In the genomic region with DNA sequence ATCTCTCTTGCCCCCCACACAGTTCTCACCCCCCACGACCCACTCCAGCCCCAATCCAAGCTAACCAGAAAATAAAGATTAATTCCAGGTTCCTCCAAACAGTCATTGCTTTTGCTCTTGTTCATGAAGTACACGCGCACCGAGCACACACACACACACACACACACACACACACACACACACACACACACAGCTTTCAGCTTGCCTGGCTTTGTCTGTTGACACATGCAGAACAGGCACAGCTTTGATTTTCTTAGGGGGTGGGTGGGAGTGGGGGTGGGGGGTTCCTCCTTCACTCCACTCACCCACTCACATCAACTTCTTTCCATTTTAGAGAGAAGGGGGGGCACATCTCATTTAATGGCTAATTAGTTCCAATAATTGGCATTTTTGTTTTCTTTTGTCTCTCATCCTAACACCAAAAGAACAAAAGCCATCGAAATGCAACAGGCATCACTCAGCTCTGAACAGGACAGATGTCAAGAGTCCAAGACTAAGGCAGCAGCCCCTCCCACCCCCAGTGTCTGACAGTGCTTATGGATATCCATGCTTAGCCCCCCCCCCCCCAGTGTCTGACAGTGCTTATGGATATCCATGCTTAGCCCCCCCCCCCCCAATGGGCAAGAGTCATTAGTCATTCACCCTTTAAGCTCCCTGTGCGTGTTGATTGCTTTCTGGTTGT, we compare ENCODE assay signal across 1 mouse cellular context.
TF ChIP-seq lines count a peak whose summit lies in the region.

No protein-coding gene starts in this region.

TF ChIP-seq in CH12.LX, 34 proteins besides CTCF, POLR2A, EP300 and RAD21:
- TF ChIP-seq JUN (IDR thresholded peaks at IDR 0.05; ENCODE audit: insufficient read depth, low read depth, low read length) (no peak), E2F4 (IDR thresholded peaks at IDR 0.05; ENCODE audit: insufficient replicate concordance, low read depth, low read length) (no peak), PAX5 (IDR thresholded peaks at IDR 0.05; ENCODE audit: low read length) (no peak), MEF2A (IDR thresholded peaks at IDR 0.05; ENCODE audit: borderline replicate concordance, low read depth, low read length) (no peak), JUND (conservative IDR thresholded peaks at IDR 0.05; ENCODE audit: low read depth, low read length) (no peak), ZNF384 (IDR thresholded peaks at IDR 0.05; ENCODE audit: low read depth, low read length) (no peak), CHD1 (IDR thresholded peaks at IDR 0.05; ENCODE audit: low read depth, low read length) (no peak), MAZ (IDR thresholded peaks at IDR 0.05; ENCODE audit: low read depth, low read length) (no peak), TCF12 (IDR thresholded peaks at IDR 0.05; ENCODE audit: low read depth, low read length) (no peak), ZMIZ1 (IDR thresholded peaks at IDR 0.05; ENCODE audit: low read depth, low read length) (no peak)
